ENCODE assay signal across 8 mouse cellular contexts in the genomic region with DNA sequence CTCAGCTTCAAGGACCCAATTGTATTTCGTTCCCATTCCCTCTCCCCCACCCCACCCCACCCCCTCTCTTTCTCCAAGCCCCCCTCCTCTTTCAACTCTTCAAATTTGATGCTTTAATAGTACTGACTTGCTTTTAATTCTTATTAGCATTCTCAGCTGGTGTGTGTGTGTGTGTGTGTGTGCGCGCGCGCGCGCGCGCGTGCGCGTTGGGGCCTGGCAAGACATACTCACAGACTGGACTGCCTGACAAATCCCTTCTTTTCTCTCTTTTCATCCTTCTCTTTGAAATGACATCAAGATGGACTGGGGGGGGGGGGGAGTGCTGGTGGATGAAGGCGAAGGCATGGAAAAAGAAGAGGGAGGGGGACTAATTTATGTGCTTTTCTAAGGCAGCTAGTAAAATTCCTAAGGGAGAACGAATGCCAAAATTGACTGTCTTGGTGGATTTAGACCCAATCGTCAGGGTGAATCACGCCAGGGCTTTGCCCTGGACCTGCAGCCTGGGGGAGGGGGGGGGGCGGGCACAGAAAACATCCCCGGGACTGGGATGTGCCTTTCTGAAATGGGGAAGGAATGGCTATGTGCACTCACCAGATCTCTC. TPM values are rescaled to one million over a fixed set of nuclear protein-coding genes. Genes with fewer than 3 reads are reported as not detected.
DNase-seq lines count a peak whose midpoint lies in the region; ATAC-seq lines count a peak whose summit lies in the region.

No protein-coding gene starts in this region.

- H3K9me3 ChIP-seq in embryonic facial prominence, embryonic 13.5 days = no peaks in the 10 kb centered on the region
- H3K9me3 ChIP-seq in midbrain, embryonic 15.5 days = no peaks in the 10 kb centered on the region

- peak; percentile 72 to 75 for DNase-seq in cerebellum, postnatal 14 days
- no peak for DNase-seq in cerebellum, adult 11 months
- DNase-seq in 416B (ENCODE audit: low read depth) = peak; percentile 57
- DNase-seq in kidney, postnatal 10 days = peak; percentile 72
- DNase-seq in left cerebral cortex, adult 18-20 months (ENCODE audit: low spot score in 2 of 2) = no peak
- DNase-seq in urinary bladder, postnatal 4 days (ENCODE audit: low spot score in 2 of 2) = no peak

- ATAC-seq in embryonic facial prominence, embryonic 13.5 days (ENCODE audit: insufficient number of reproducible peaks, insufficient read depth, low FRiP score, low TSS enrichment, low read depth) = no peak
- ATAC-seq in midbrain, embryonic 15.5 days (replicated peaks) = no peak

- H3K4me1 ChIP-seq in embryonic facial prominence, embryonic 13.5 days = peaks cover 92% of the 10 kb centered on the region
- peaks cover 95% of the 10 kb centered on the region for H3K4me1 ChIP-seq in midbrain, embryonic 15.5 days

- peak overlapping the region; percentile 54; the same call in 1 of the 2 replicates for H3K9ac ChIP-seq in embryonic facial prominence, embryonic 13.5 days
- peak overlapping the region; percentile 51 for H3K9ac ChIP-seq in midbrain, embryonic 15.5 days

- H3K27ac ChIP-seq in embryonic facial prominence, embryonic 13.5 days = peak overlapping the region; percentile 99
- peak overlapping the region; percentile 99 for H3K27ac ChIP-seq in midbrain, embryonic 15.5 days

- H3K4me3 ChIP-seq in embryonic facial prominence, embryonic 13.5 days = peak overlapping the region; percentile 35
- 0 out of 2 replicates have a peak overlapping the region, but pooled peaks have one; percentile 26 for H3K4me3 ChIP-seq in midbrain, embryonic 15.5 days

- peak overlapping the region; percentile 67 for H3K4me2 ChIP-seq in embryonic facial prominence, embryonic 13.5 days
- peak overlapping the region; percentile 70 for H3K4me2 ChIP-seq in midbrain, embryonic 15.5 days

- no peaks in the 10 kb centered on the region for H3K36me3 ChIP-seq in embryonic facial prominence, embryonic 13.5 days
- H3K36me3 ChIP-seq in midbrain, embryonic 15.5 days (replicated peaks) = no peaks in the 10 kb centered on the region

- no peaks in the 10 kb centered on the region for H3K27me3 ChIP-seq in embryonic facial prominence, embryonic 13.5 days
- no peaks in the 10 kb centered on the region for H3K27me3 ChIP-seq in midbrain, embryonic 15.5 days (replicated peaks)

- WGBS in embryonic facial prominence, embryonic 13.5 days = 2% methylated on average over 18 of the region's 18 CpGs
- WGBS in midbrain, embryonic 15.5 days = under 1% methylated on average over 17 of the region's 18 CpGs

RNA-seq across cellular contexts. Expression of a gene that starts 8.2 kb away (rescaled TPM):
- 36.5 and 37.7 TPM in 2 replicates for polyA plus RNA-seq in embryonic facial prominence, embryonic 13.5 days (2015; fragmentation: Nextera tagmentation; extraction: Ambion mirVana)
- polyA plus RNA-seq in midbrain, embryonic 15.5 days (2015; fragmentation: Nextera tagmentation; extraction: Ambion mirVana) = 94.3 and 98.5 TPM in 2 replicates
- 10 to 100 TPM; 91.6 to 93.6 TPM for total RNA-seq in left cerebral cortex, adult 18-20 months (2021)

RNA-seq across cellular contexts. Expression of a gene that starts 54.0 kb away (rescaled TPM):
- 24.3 TPM in 2 replicates for polyA plus RNA-seq in embryonic facial prominence, embryonic 13.5 days (2015; fragmentation: Nextera tagmentation; extraction: Ambion mirVana)
- polyA plus RNA-seq in midbrain, embryonic 15.5 days (2015; fragmentation: Nextera tagmentation; extraction: Ambion mirVana) = 55.0 and 56.0 TPM in 2 replicates
- total RNA-seq in left cerebral cortex, adult 18-20 months (2021) = 10 to 100 TPM; 84.0 to 86.8 TPM

Comparison
In these comparisons a context has a peak if more than half of its experiments do, and no peak if none do; other contexts are left out.
1. DNase-seq: peak in cerebellum, postnatal 14 days (2 of 2), 416B (single experiment) and kidney, postnatal 10 days (single experiment); none in cerebellum, adult 11 months (single experiment), left cerebral cortex, adult 18-20 months (0 of 2) and urinary bladder, postnatal 4 days (0 of 2).